Mouse (Mus musculus): ENCODE measurements at regions not wholly inside any gene's neighbourhood (a gene's known extent, or its start where the extent isn't known, plus 50 kb on each side); places are given as distances from the start of the nearest gene placed in this dataset.

- Histone ChIP-seq H3K27me3 (ENCODE audit: control insufficient read depth, insufficient read depth, low read length) (no peaks in the 10 kb centered on the region), H3K9me3 (replicated peaks; ENCODE audit: control insufficient read depth, low read length) (no peaks in the 10 kb centered on the region), H3K4me2 (ENCODE audit: low read depth, low read length) (no peak overlapping the region), H3K27ac (ENCODE audit: low read length) (no peak overlapping the region), H3K9ac (ENCODE audit: low read length) (no peak overlapping the region), H3K4me3 (replicated peaks; ENCODE audit: low read length) (no peak overlapping the region), H3K36me3 (ENCODE audit: control insufficient read depth, insufficient read depth, low read length) (no peaks in the 10 kb centered on the region), H3K4me1 (ENCODE audit: control insufficient read depth, insufficient read depth, low read length) (no peaks in the 10 kb centered on the region)
- ATAC-seq (ENCODE audit: insufficient read depth, low FRiP score): no peak
- 69% methylated on average over 5 of the region's 5 CpGs for WGBS
Observed at GRCm38 (mm10) chr3:147445066-147445844, 593.1 kb downstream of the Ttll7 start.

DNA sequence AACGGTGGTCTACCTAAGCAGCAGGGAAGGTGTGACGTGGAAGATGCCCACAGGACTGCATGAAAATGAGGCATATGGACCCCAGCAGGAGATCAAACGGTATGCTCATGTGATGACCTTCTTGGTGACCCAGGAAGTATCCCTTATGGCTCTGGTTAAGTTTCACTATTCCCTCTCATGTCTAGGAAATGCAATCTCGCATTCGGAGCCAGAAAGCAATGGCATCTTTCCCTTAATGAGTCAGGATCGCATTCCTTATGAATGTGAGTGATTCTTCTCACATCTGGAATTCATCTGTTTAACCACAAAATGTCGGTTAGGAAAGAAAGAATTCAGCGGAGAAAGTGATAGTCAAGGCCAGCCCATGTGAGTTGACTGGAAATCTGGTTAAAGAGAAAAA lies 593.7 kb downstream of the Ttll7 start:
- Histone ChIP-seq H3K4me3 (replicated peaks; ENCODE audit: low read length) (no peak overlapping the region), H3K9ac (ENCODE audit: low read length) (no peak overlapping the region), H3K4me2 (ENCODE audit: low read depth, low read length) (no peak overlapping the region), H3K27me3 (ENCODE audit: control insufficient read depth, insufficient read depth, low read length) (no peaks in the 10 kb centered on the region), H3K27ac (ENCODE audit: low read length) (no peak overlapping the region), H3K36me3 (ENCODE audit: control insufficient read depth, insufficient read depth, low read length) (no peaks in the 10 kb centered on the region), H3K9me3 (replicated peaks; ENCODE audit: control insufficient read depth, low read length) (no peaks in the 10 kb centered on the region), H3K4me1 (ENCODE audit: control insufficient read depth, insufficient read depth, low read length) (no peaks in the 10 kb centered on the region)
- 73% methylated on average over 8 of the region's 8 CpGs for WGBS
- no peak for ATAC-seq (ENCODE audit: insufficient read depth, low FRiP score)

GRCm38 (mm10) chr3:147452176-147452575 lies 600.0 kb downstream of the Ttll7 start:
- H3K4me3 ChIP-seq (replicated peaks; ENCODE audit: low read length): no peak overlapping the region
- H3K4me2 ChIP-seq (ENCODE audit: low read depth, low read length): no peak overlapping the region
- H3K27ac ChIP-seq (ENCODE audit: low read length): no peak overlapping the region
- no peaks in the 10 kb centered on the region for H3K36me3 ChIP-seq (ENCODE audit: control insufficient read depth, insufficient read depth, low read length)
- 51% methylated on average over 4 of the region's 4 CpGs for WGBS
- no peak for ATAC-seq (ENCODE audit: insufficient read depth, low FRiP score)
- H3K4me1 ChIP-seq (ENCODE audit: control insufficient read depth, insufficient read depth, low read length): no peaks in the 10 kb centered on the region
- H3K9me3 ChIP-seq (replicated peaks; ENCODE audit: control insufficient read depth, low read length): no peaks in the 10 kb centered on the region
- H3K9ac ChIP-seq (ENCODE audit: low read length): no peak overlapping the region
- no peaks in the 10 kb centered on the region for H3K27me3 ChIP-seq (ENCODE audit: control insufficient read depth, insufficient read depth, low read length)

- no peak for ATAC-seq (ENCODE audit: insufficient read depth, low FRiP score)
- 77% methylated on average over 3 of the region's 3 CpGs for WGBS
- H3K9ac ChIP-seq (ENCODE audit: low read length): no peak overlapping the region
- H3K27me3 ChIP-seq (ENCODE audit: control insufficient read depth, insufficient read depth, low read length): no peaks in the 10 kb centered on the region
- no peak overlapping the region for H3K4me2 ChIP-seq (ENCODE audit: low read depth, low read length)
- H3K9me3 ChIP-seq (replicated peaks; ENCODE audit: control insufficient read depth, low read length): no peaks in the 10 kb centered on the region
- H3K4me3 ChIP-seq (replicated peaks; ENCODE audit: low read length): no peak overlapping the region
- no peaks in the 10 kb centered on the region for H3K36me3 ChIP-seq (ENCODE audit: control insufficient read depth, insufficient read depth, low read length)
- no peaks in the 10 kb centered on the region for H3K4me1 ChIP-seq (ENCODE audit: control insufficient read depth, insufficient read depth, low read length)
- no peak overlapping the region for H3K27ac ChIP-seq (ENCODE audit: low read length)
Observed at GRCm38 (mm10) chr3:147455383-147455782, 603.2 kb downstream of the Ttll7 start.

GRCm38 (mm10) chr3:147456294-147456693 lies 604.1 kb downstream of the Ttll7 start:
- H3K4me2 ChIP-seq (ENCODE audit: low read depth, low read length): no peak overlapping the region
- ATAC-seq (ENCODE audit: insufficient read depth, low FRiP score): no peak
- no peak overlapping the region for H3K9ac ChIP-seq (ENCODE audit: low read length)
- H3K36me3 ChIP-seq (ENCODE audit: control insufficient read depth, insufficient read depth, low read length): no peaks in the 10 kb centered on the region
- no peaks in the 10 kb centered on the region for H3K27me3 ChIP-seq (ENCODE audit: control insufficient read depth, insufficient read depth, low read length)
- WGBS: 82% methylated on average over 4 of the region's 4 CpGs
- H3K4me3 ChIP-seq (replicated peaks; ENCODE audit: low read length): no peak overlapping the region
- H3K27ac ChIP-seq (ENCODE audit: low read length): no peak overlapping the region
- no peaks in the 10 kb centered on the region for H3K9me3 ChIP-seq (replicated peaks; ENCODE audit: control insufficient read depth, low read length)
- no peaks in the 10 kb centered on the region for H3K4me1 ChIP-seq (ENCODE audit: control insufficient read depth, insufficient read depth, low read length)

GRCm38 (mm10) chr3:147458115-147458514 lies 605.9 kb downstream of the Ttll7 start:
- WGBS: 42% methylated on average over 4 of the region's 4 CpGs
- no peak for ATAC-seq (ENCODE audit: insufficient read depth, low FRiP score)

GRCm38 (mm10) chr3:147479890-147480289 lies 627.7 kb downstream of the Ttll7 start:
- 79% methylated on average over 1 of the region's 1 CpGs for WGBS
- Histone ChIP-seq H3K4me1 (ENCODE audit: control insufficient read depth, insufficient read depth, low read length) (no peaks in the 10 kb centered on the region), H3K9me3 (replicated peaks; ENCODE audit: control insufficient read depth, low read length) (no peaks in the 10 kb centered on the region), H3K4me2 (ENCODE audit: low read depth, low read length) (no peak overlapping the region), H3K27ac (ENCODE audit: low read length) (no peak overlapping the region), H3K9ac (ENCODE audit: low read length) (no peak overlapping the region), H3K27me3 (ENCODE audit: control insufficient read depth, insufficient read depth, low read length) (no peaks in the 10 kb centered on the region), H3K36me3 (ENCODE audit: control insufficient read depth, insufficient read depth, low read length) (no peaks in the 10 kb centered on the region), H3K4me3 (replicated peaks; ENCODE audit: low read length) (no peak overlapping the region)
- ATAC-seq (ENCODE audit: insufficient read depth, low FRiP score): no peak

More at GRCm38 (mm10) chr3:147458115-147458514, 605.9 kb downstream of the Ttll7 start:
- no peak overlapping the region for H3K27ac ChIP-seq (ENCODE audit: low read length)
- H3K9ac ChIP-seq (ENCODE audit: low read length): no peak overlapping the region
- H3K9me3 ChIP-seq (replicated peaks; ENCODE audit: control insufficient read depth, low read length): no peaks in the 10 kb centered on the region
- H3K4me2 ChIP-seq (ENCODE audit: low read depth, low read length): no peak overlapping the region
- no peaks in the 10 kb centered on the region for H3K4me1 ChIP-seq (ENCODE audit: control insufficient read depth, insufficient read depth, low read length)
- no peaks in the 10 kb centered on the region for H3K36me3 ChIP-seq (ENCODE audit: control insufficient read depth, insufficient read depth, low read length)
- no peak overlapping the region for H3K4me3 ChIP-seq (replicated peaks; ENCODE audit: low read length)
- no peaks in the 10 kb centered on the region for H3K27me3 ChIP-seq (ENCODE audit: control insufficient read depth, insufficient read depth, low read length)

Data from stomach, embryonic 16.5 days (tissue).